Mouse (Mus musculus) CH12.LX (cell line): ENCODE measurements around the gene Sell.

Experiments used
- CTCF ChIP-seq, 2 experiments: IDR thresholded peaks in 1 of 2; conservative IDR thresholded peaks in 1 of 2; 2 replicates each; pipeline ENCODE4 v1.5.1; 2011 to 2012; ENCODE audit warnings: low read depth in 2 of 2, low read length in 2 of 2, improper control_type of control experiment in 1 of 2, inconsistent platforms in 1 of 2, mild to moderate bottlenecking in 1 of 2, moderate library complexity in 1 of 2
- E2F4 ChIP-seq: IDR thresholded peaks from 2 replicates; pipeline ENCODE4 v1.6.1; 2011; ENCODE audit warnings: low read depth, low read length, improper control_type of control experiment; ENCODE audit not compliant: insufficient replicate concordance
- EP300 ChIP-seq: IDR thresholded peaks from 2 replicates; pipeline ENCODE4 v1.6.1; 2011; ENCODE audit warnings: low read length, improper control_type of control experiment
- ETS1 ChIP-seq: conservative IDR thresholded peaks from 2 replicates; pipeline ENCODE4 v1.6.1; 2012; ENCODE audit warnings: low read depth, mild to moderate bottlenecking, inconsistent platforms, low read length, improper control_type of control experiment, moderate library complexity
- HCFC1 ChIP-seq: IDR thresholded peaks from 2 replicates; pipeline ENCODE4 v1.6.1; 2012; ENCODE audit warnings: low read depth, mild to moderate bottlenecking, inconsistent platforms, low read length, improper control_type of control experiment
- MAX ChIP-seq: IDR thresholded peaks from 2 replicates; pipeline ENCODE4 v1.6.1; 2011; ENCODE audit warnings: low read length, improper control_type of control experiment
- MXI1 ChIP-seq: IDR thresholded peaks from 2 replicates; pipeline ENCODE4 v1.6.1; 2011; ENCODE audit warnings: mild to moderate bottlenecking, low read depth, low read length, improper control_type of control experiment
- POLR2A ChIP-seq: IDR thresholded peaks from 2 replicates; pipeline ENCODE4 v1.6.1; 2011; ENCODE audit warnings: low read depth, mild to moderate bottlenecking, improper control_type of control experiment, low read length
- TBP ChIP-seq: conservative IDR thresholded peaks from 2 replicates; pipeline ENCODE4 v1.6.1; 2011; ENCODE audit warnings: low read depth, low read length, improper control_type of control experiment
- TCF12 ChIP-seq: IDR thresholded peaks from 2 replicates; pipeline ENCODE4 v1.6.1; 2014; ENCODE audit warnings: low read depth, mild to moderate bottlenecking, inconsistent platforms, low read length, improper control_type of control experiment
- USF1 ChIP-seq: IDR thresholded peaks from 2 replicates; pipeline ENCODE4 v1.6.1; 2014; ENCODE audit warnings: low read depth, mild to moderate bottlenecking, inconsistent platforms, low read length, improper control_type of control experiment
- ZKSCAN1 ChIP-seq: IDR thresholded peaks from 2 replicates; pipeline ENCODE4 v1.6.1; 2012; ENCODE audit warnings: low read depth, inconsistent platforms, low read length, improper control_type of control experiment, borderline replicate concordance

GRCm38 (mm10) chr1:164097911-164098310 lies 36.1 kb downstream of the Sell start:
- TF ChIP-seq CTCF (conservative IDR thresholded peaks at IDR 0.05 in 1 of 2, IDR thresholded peaks at IDR 0.05 in 1 of 2; ENCODE audit: low read depth in 2 of 2, low read length in 2 of 2) (no peak), TCF12 (no peak), TBP (no peak), EP300 (no peak), POLR2A (no peak), USF1 (no peak), HCFC1 (no peak), ETS1 (no peak), ZKSCAN1 (no peak), MXI1 (no peak), E2F4 (no peak), MAX (no peak)
